Mouse (Mus musculus): Measurements from ENCODE around the gene Ptov1. TPM values are rescaled to one million over a fixed set of nuclear protein-coding genes. Genes with fewer than 3 reads are reported as not detected.

Ptov1 gene
- polyA plus RNA-seq, 1 experiment: 306 TPM

- no peak for TF ChIP-seq GATA1 (IDR thresholded peaks at IDR 0.05; ENCODE audit: low read length)
These were observed 2.4 kb downstream of the Ptov1 start for GRCm38 (mm10) chr7:44867010-44867702.

GRCm38 (mm10) chr7:44866276-44867009, 3.1 kb downstream of the Ptov1 start:
- no peak for TF ChIP-seq GATA1 (IDR thresholded peaks at IDR 0.05; ENCODE audit: low read length)

- no peak for TF ChIP-seq GATA1 (IDR thresholded peaks at IDR 0.05; ENCODE audit: low read length)
These were observed 4.7 kb downstream of the Ptov1 start for GRCm38 (mm10) chr7:44864595-44865542.

- TF ChIP-seq GATA1 (IDR thresholded peaks at IDR 0.05; ENCODE audit: low read length): no peak
These were observed 5.5 kb downstream of the Ptov1 start for GRCm38 (mm10) chr7:44863982-44864494.

GRCm38 (mm10) chr7:44863210-44863609, 6.4 kb downstream of the Ptov1 start:
- no peak for TF ChIP-seq GATA1 (IDR thresholded peaks at IDR 0.05; ENCODE audit: low read length)

GRCm38 (mm10) chr7:44862434-44862833, 7.2 kb downstream of the Ptov1 start:
- no peak for TF ChIP-seq GATA1 (IDR thresholded peaks at IDR 0.05; ENCODE audit: low read length)

GRCm38 (mm10) chr7:44861429-44861816, 8.2 kb downstream of the Ptov1 start:
- no peak for TF ChIP-seq GATA1 (IDR thresholded peaks at IDR 0.05; ENCODE audit: low read length)

GRCm38 (mm10) chr7:44860576-44861428, 8.8 kb downstream of the Ptov1 start:
- no peak for TF ChIP-seq GATA1 (IDR thresholded peaks at IDR 0.05; ENCODE audit: low read length)

- no peak for TF ChIP-seq GATA1 (IDR thresholded peaks at IDR 0.05; ENCODE audit: low read length)
These were observed 9.7 kb downstream of the Ptov1 start for GRCm38 (mm10) chr7:44859896-44860295.

GRCm38 (mm10) chr7:44857905-44858304, 11.7 kb downstream of the Ptov1 start:
- no peak for TF ChIP-seq GATA1 (IDR thresholded peaks at IDR 0.05; ENCODE audit: low read length)

- no peak for TF ChIP-seq GATA1 (IDR thresholded peaks at IDR 0.05; ENCODE audit: low read length)
These were observed 12.5 kb downstream of the Ptov1 start, which contains the start of gene Pnkp for GRCm38 (mm10) chr7:44857042-44857552. Gene Pnkp (plus strand): TSS chr7:44857139.

- no peak for TF ChIP-seq GATA1 (IDR thresholded peaks at IDR 0.05; ENCODE audit: low read length)
These were observed 13.2 kb downstream of the Ptov1 start for GRCm38 (mm10) chr7:44856265-44856916.

- no peak for TF ChIP-seq GATA1 (IDR thresholded peaks at IDR 0.05; ENCODE audit: low read length)
These were observed 14.6 kb downstream of the Ptov1 start for GRCm38 (mm10) chr7:44855036-44855435.

Measured in G1E-ER4 (cell line).